Mouse (Mus musculus): ENCODE measurements around the gene Nbl1.

Nbl1 gene

GRCm38 (mm10) chr4:139092356-139093195 is at the start of gene Nbl1:
TSS of gene Nbl1 (minus strand) at chr4:139092993.
- in situ Hi-C loops (cut with MboI; ENCODE audit: low sequenced_read_pairs), result no loop called here

DNA sequence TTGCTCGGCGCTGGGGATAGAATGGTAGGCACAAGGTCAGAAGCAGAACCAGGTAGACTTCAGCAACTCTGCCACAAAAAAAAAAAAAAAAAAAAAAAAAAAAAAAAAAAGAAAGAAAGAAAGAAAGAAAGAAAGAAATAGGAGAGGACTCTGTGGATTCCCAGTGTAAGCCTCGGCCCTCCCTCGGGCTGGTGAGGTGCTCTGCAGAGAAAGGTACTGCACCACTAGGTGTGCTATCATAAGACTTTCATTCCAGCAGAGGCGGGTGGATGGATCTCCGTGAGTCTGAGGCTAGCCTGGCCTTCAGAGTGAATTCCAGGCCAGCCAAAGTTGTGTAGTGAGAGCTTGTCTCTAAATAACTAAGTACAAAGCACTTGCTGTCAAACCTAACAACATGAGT is 49.0 kb upstream of the Nbl1 start:
- in situ Hi-C loops (cut with MboI; ENCODE audit: low sequenced_read_pairs), result no loop called here

DNA sequence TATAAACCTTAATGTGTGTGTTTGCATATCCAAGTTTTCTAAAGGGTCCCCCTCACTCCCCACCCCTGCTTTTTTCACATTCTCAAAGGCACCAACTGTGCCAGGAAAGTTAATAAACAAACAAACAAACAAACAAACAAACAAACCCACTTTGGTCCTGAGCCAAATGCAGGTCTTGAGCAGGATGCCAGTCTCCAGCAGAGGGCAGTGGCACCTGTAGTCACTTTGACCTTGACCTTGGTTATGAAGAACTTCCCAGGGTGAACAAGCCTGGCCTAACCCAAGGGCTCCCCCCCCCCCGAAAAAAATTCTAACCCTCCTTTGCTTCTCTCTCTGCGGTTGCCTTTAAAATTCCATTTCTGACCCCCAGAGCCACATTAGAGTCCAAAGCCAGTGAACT is 47.5 kb upstream of the Nbl1 start:
- in situ Hi-C loops (cut with MboI; ENCODE audit: low sequenced_read_pairs), result no loop called here

DNA sequence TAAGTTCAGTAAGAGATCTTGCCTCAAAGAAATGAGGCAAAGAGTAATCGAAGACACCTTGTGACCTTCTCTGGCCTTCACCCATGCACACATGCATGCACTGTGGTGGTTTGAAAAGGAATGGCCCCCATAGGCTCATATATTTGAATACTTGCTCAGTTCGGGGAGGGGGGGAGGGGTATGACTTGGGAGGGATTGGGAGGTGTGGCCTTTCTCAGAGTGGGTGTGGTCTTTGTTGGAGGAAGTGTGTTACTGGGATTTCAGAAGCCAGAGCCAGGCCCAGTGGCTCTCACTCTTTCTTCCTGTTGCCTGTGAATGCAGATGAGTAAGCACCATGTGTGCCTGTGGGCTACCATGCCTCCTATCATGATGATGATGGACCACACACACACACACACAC is 43.2 kb upstream of the Nbl1 start:
- in situ Hi-C loops (cut with MboI; ENCODE audit: low sequenced_read_pairs), result no loop called here

- in situ Hi-C loops (cut with MboI; ENCODE audit: low sequenced_read_pairs), result no loop called here
Measured at GRCm38 (mm10) chr4:139133109-139133508, 40.3 kb upstream of the Nbl1 start.

DNA sequence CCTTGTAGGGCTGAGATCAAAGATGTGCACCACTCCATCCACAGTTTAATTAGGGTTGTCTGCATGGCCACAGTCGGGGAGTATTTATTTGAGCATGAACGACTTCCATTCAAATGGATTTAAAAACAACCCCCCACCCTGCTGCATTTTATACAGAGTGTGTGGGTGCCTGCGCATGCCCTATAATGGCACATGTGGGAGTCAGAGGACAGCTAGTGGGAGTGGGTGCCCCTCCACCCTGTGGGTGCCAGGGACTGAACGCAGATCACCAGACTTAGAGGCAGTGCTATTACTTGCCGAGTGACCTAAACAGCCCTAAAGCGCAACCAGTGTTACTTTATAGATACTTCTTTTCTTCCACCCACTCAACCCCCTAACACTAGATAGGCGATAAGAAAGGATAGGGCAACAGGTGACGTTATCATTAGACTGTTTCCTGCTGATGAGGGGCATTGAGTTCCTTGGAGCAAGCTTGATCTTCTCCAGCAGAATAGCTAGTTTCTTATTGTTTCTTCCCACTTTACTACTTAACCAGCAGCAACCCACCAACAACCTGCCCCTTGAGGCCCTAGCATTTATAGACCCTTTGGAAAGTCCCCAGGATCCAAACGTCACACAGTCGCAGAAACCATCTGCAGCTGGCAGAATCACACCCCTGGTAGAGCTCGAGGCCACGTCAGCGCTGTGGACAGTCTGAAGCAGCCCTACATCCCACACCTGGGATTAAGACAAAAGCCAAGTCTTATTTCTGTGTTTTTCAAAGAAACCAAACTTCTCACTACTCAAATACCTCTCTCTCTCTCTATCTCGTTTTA is 39.3 kb upstream of the Nbl1 start:
- in situ Hi-C loops (cut with MboI; ENCODE audit: low sequenced_read_pairs), result no loop called here

- in situ Hi-C loops (cut with MboI; ENCODE audit: low sequenced_read_pairs), result no loop called here
Measured at GRCm38 (mm10) chr4:139130701-139131549, 38.1 kb upstream of the Nbl1 start, which contains the start of gene Minos1. TSS of gene Minos1 (minus strand) at chr4:139131113.

DNA sequence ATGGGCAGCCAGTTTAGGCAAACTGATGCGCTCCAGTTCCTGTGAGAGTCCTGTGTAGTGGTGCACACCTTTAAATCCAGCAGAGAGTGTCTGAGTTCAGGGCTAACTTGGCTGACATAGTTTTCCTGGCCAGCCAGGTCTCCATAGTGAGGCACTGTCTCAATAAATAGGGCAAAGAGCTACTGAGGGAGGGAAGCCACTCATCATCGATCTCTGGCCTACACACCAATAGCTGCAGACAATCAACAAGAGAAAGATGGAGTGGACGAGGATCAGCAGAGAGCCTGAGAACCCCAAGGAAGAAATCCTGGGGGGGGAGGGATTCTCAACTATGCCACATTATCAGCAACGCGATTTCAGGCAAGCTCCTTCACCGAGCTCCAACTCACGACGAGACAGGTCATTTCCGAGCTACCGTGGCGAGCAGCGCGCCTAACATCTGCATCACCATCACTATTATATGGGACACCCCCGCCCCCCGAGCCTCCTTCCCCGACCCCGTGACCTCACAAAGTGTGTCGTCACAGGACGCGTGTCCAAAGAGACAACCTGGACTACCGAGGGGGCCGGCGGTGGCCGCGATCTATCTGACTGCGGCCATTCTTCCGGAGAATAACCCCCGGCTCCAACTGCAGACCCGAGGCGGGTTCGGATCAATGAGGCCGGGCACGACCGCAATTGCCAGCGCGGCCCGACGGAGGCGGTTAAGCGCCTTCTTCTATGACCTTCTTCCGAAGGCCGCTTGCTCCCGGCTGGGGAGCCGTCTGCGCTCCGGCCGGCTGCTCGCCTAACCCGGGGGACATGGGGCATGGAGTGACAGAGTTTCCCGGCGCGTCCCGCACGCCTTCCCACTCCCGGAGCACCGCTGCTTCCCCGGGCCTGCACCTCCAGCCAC is 37.3 kb upstream of the Nbl1 start:
- in situ Hi-C loops (cut with MboI; ENCODE audit: low sequenced_read_pairs), result no loop called here

DNA sequence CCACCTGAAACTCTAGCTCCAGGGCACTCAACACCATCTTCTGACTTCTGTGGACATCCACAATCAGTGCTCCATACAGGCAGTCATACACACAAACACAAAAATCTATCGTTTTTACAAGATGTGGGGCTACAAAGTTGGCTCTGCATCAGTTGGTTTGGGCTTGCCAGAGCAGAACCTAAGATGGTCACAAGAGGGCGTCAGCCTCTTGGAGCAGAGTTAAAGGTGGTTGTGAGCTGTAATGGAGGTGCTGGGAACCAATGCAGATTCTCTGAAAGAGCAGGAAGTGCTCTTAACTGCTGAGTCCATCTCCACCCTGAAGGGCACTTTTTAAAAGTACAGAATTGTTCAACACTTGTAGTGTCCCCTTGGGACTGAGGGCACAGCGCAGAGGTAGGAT is 33.7 kb upstream of the Nbl1 start:
- in situ Hi-C loops (cut with MboI; ENCODE audit: low sequenced_read_pairs), result no loop called here

- in situ Hi-C loops (cut with MboI; ENCODE audit: low sequenced_read_pairs), result no loop called here
Measured at GRCm38 (mm10) chr4:139124940-139125339, 32.1 kb upstream of the Nbl1 start.

- in situ Hi-C loops (cut with MboI; ENCODE audit: low sequenced_read_pairs), result no loop called here
Measured at GRCm38 (mm10) chr4:139122557-139122956, 29.8 kb upstream of the Nbl1 start.

- in situ Hi-C loops (cut with MboI; ENCODE audit: low sequenced_read_pairs), result no loop called here
Measured at GRCm38 (mm10) chr4:139120998-139121397, 28.2 kb upstream of the Nbl1 start.

- in situ Hi-C loops (cut with MboI; ENCODE audit: low sequenced_read_pairs), result no loop called here
Measured at GRCm38 (mm10) chr4:139120281-139120814, 27.6 kb upstream of the Nbl1 start.

- in situ Hi-C loops (cut with MboI; ENCODE audit: low sequenced_read_pairs), result no loop called here
Measured at GRCm38 (mm10) chr4:139116356-139117063, 23.7 kb upstream of the Nbl1 start.

- in situ Hi-C loops (cut with MboI; ENCODE audit: low sequenced_read_pairs), result no loop called here
Measured at GRCm38 (mm10) chr4:139115721-139116120, 22.9 kb upstream of the Nbl1 start.

- in situ Hi-C loops (cut with MboI; ENCODE audit: low sequenced_read_pairs), result no loop called here
Measured at GRCm38 (mm10) chr4:139112482-139112881, 19.7 kb upstream of the Nbl1 start.

DNA sequence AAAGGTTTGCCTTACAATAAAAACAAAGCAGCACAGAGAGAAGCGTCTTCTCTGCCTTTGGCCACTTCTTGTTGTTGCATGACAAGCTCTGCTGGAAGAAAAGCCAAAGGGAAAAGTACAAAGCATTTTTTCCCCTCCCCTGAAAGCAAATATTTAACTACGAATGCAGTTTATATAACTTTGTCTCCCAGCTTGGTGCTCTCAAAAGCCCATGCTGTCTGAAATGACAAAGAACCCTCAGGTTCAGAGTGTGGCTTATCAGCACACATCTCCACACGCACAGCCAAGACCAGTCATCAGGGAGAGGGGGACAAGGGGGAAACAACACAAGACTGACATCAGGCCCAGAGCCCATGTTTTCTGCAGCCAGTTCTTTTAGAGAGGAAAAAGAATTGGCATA is 18.6 kb upstream of the Nbl1 start:
- in situ Hi-C loops (cut with MboI; ENCODE audit: low sequenced_read_pairs), result no loop called here

DNA sequence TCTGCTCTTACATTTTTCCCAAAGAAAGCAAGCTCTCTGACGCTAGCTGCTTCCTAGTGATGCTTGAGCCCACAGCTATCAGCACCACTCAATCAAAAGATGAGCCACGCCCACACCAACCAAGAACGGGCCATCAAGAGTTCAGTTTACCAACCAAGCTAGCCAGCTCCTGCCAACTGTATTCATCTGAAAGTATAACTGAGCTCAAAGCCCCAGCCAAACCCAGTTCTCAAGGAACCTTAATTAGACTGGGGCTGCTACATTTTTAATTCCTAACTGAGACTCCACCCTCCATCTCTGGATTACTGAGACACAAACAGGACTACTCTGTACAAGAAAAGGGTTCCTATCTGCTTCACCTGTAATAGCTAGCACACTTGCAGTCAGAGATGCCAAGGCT is 18.1 kb upstream of the Nbl1 start:
- in situ Hi-C loops (cut with MboI; ENCODE audit: low sequenced_read_pairs), result no loop called here

GRCm38 (mm10) chr4:139105453-139105852 is 12.7 kb upstream of the Nbl1 start:
- in situ Hi-C loops (cut with MboI; ENCODE audit: low sequenced_read_pairs), result no loop called here

Data from CH12F3 (cell line).